Mouse (Mus musculus) neural tube, embryonic 11.5 days (tissue): Measurements from ENCODE around the gene Galnt2. TPM values are rescaled to one million over a fixed set of nuclear protein-coding genes. Genes with fewer than 3 reads are reported as not detected.

ENCODE experiments used
- ATAC-seq: fragments of 200-750 bp; cut with Nextera tagmentation; 2 replicates; pipeline ENCODE4 v1.8.0; 2017; ENCODE audit warnings: moderate number of reproducible peaks, mild to moderate bottlenecking, moderate TSS enrichment, moderate library complexity; ENCODE audit not compliant: insufficient read depth, low FRiP score, low TSS enrichment
- DNase-seq: peaks from one replicate; pipeline ENCODE4 v3.0.0-alpha.2; 2015; ENCODE audit warnings: low spot score
- H3K27ac ChIP-seq: fragments of 300-500 bp; sonication (generic); 2 replicates; pipeline ENCODE4 v1.5.1; 2014; ENCODE audit warnings: low read depth, mild to moderate bottlenecking, low read length
- H3K27me3 ChIP-seq: fragments of 300-500 bp; sonication (generic); 2 replicates; pipeline ENCODE4 v1.6.1; 2014; ENCODE audit warnings: mild to moderate bottlenecking, low read length, mixed read lengths; ENCODE audit not compliant: control insufficient read depth, insufficient read depth
- H3K36me3 ChIP-seq: fragments of 300-500 bp; sonication (generic); 2 replicates; pipeline ENCODE4 v1.6.1; 2014; ENCODE audit warnings: mild to moderate bottlenecking, low read length, moderate library complexity, mixed read lengths; ENCODE audit not compliant: control insufficient read depth, insufficient read depth
- H3K4me1 ChIP-seq: fragments of 300-500 bp; sonication (generic); 2 replicates; pipeline ENCODE4 v1.6.1; 2014; ENCODE audit warnings: low read length, mixed read lengths; ENCODE audit not compliant: control insufficient read depth, insufficient read depth
- H3K4me2 ChIP-seq: fragments of 300-500 bp; sonication (generic); 2 replicates; pipeline ENCODE4 v1.6.1; 2014; ENCODE audit warnings: low read depth, mild to moderate bottlenecking, moderate library complexity
- H3K4me3 ChIP-seq: fragments of 300-500 bp; sonication (generic); 2 replicates; pipeline ENCODE4 v1.5.1; 2014; ENCODE audit warnings: low read depth, low read length
- H3K9ac ChIP-seq: fragments of 300-500 bp; sonication (generic); 2 replicates; pipeline ENCODE4 v1.6.1; 2014; ENCODE audit warnings: mild to moderate bottlenecking, low read length
- H3K9me3 ChIP-seq: fragments of 300-500 bp; sonication (generic); 2 replicates; pipeline ENCODE4 v1.6.1; 2016; ENCODE audit warnings: low read length; ENCODE audit not compliant: control insufficient read depth
- WGBS: fragments of 180-500 bp; shearing (Covaris S2); extraction: QIAGEN DNeasy Blood & Tissue Kit; methylation state at CpG from one replicate; pipeline ENCODE4 v1.1.7; 2014; 5-methylcytosine and 5-hydroxymethylcytosine counted together
- polyA plus RNA-seq: library from polyadenylated mRNA; unstranded; fragments of >200 nt; fragmentation: Nextera tagmentation; extraction: Ambion mirVana; gene quantifications from 2 replicates; pipeline ENCODE4 v1.2.1, GENCODE M21; 2014

Gene Galnt2
- polyA plus RNA-seq, 1 experiment from 2014 or later, result 92.4 TPM

GRCm38 (mm10) chr8:124321227-124321840 is 90.1 kb downstream of the Galnt2 start:
- DNase-seq (no peak), ATAC-seq (no peak)
- H3K9ac ChIP-seq, result no peak overlapping the region
- H3K4me3 ChIP-seq, result no peak overlapping the region
- 74% methylated on average over 12 of the region's 12 CpGs for WGBS
- peaks cover 5% of the 10 kb centered on the region; the same call in 1 of the 2 replicates for H3K36me3 ChIP-seq
- H3K4me1 ChIP-seq, result no peaks in the 10 kb centered on the region
- no peaks in the 10 kb centered on the region for H3K9me3 ChIP-seq
- H3K27ac ChIP-seq, result no peak overlapping the region
- H3K27me3 ChIP-seq, result no peaks in the 10 kb centered on the region
- no peak overlapping the region for H3K4me2 ChIP-seq

- no peak overlapping the region for H3K27ac ChIP-seq
- no peaks in the 10 kb centered on the region for H3K4me1 ChIP-seq
- no peak for ATAC-seq
- H3K4me3 ChIP-seq, result no peak overlapping the region
- H3K4me2 ChIP-seq, result no peak overlapping the region
- WGBS, result 94% methylated on average over 14 of the region's 14 CpGs
- H3K9ac ChIP-seq, result no peak overlapping the region
- H3K27me3 ChIP-seq, result no peaks in the 10 kb centered on the region
- no peaks in the 10 kb centered on the region for H3K9me3 ChIP-seq
- no peak for DNase-seq
- H3K36me3 ChIP-seq, result peaks cover 5% of the 10 kb centered on the region; the same call in 1 of the 2 replicates
These were observed 92.2 kb downstream of the Galnt2 start for GRCm38 (mm10) chr8:124323356-124323755.

GRCm38 (mm10) chr8:124328259-124328658 is 97.1 kb downstream of the Galnt2 start:
- WGBS, result 87% methylated on average over 7 of the region's 7 CpGs
- no peak for DNase-seq
- ATAC-seq, result no peak
- no peak overlapping the region for H3K4me3 ChIP-seq
- no peaks in the 10 kb centered on the region for H3K4me1 ChIP-seq
- H3K36me3 ChIP-seq, result peaks cover 5% of the 10 kb centered on the region; the same call in 1 of the 2 replicates
- H3K9ac ChIP-seq, result no peak overlapping the region
- no peaks in the 10 kb centered on the region for H3K27me3 ChIP-seq
- H3K27ac ChIP-seq, result no peak overlapping the region
- no peak overlapping the region for H3K4me2 ChIP-seq
- H3K9me3 ChIP-seq, result no peaks in the 10 kb centered on the region

- DNase-seq (no peak), ATAC-seq (no peak)
- WGBS, result 71% methylated on average over 10 of the region's 10 CpGs
- Histone ChIP-seq H3K4me2 (no peak overlapping the region), H3K27me3 (no peaks in the 10 kb centered on the region), H3K9me3 (no peaks in the 10 kb centered on the region), H3K27ac (no peak overlapping the region), H3K36me3 (peaks cover 3% of the 10 kb centered on the region; the same call in 1 of the 2 replicates), H3K9ac (no peak overlapping the region), H3K4me1 (no peaks in the 10 kb centered on the region), H3K4me3 (no peak overlapping the region)
These were observed 98.5 kb downstream of the Galnt2 start for GRCm38 (mm10) chr8:124329690-124330089.

- ATAC-seq (no peak), DNase-seq (no peak)
- H3K27me3 ChIP-seq, result no peaks in the 10 kb centered on the region
- WGBS, result 66% methylated on average over 2 of the region's 3 CpGs
- no peaks in the 10 kb centered on the region; the same call in 1 of the 2 replicates for H3K36me3 ChIP-seq
- no peaks in the 10 kb centered on the region for H3K4me1 ChIP-seq
- no peak overlapping the region; the same call in 1 of the 2 replicates for H3K9ac ChIP-seq
- H3K4me3 ChIP-seq, result no peak overlapping the region
- no peak overlapping the region for H3K27ac ChIP-seq
- no peaks in the 10 kb centered on the region for H3K9me3 ChIP-seq
- no peak overlapping the region for H3K4me2 ChIP-seq
These were observed 99.2 kb downstream of the Galnt2 start for GRCm38 (mm10) chr8:124330433-124330832.

GRCm38 (mm10) chr8:124331094-124331493 is 99.9 kb downstream of the Galnt2 start:
- DNase-seq, result no peak
- H3K36me3 ChIP-seq, result no peaks in the 10 kb centered on the region; the same call in 1 of the 2 replicates
- WGBS, result 91% methylated on average over 3 of the region's 3 CpGs
- H3K9ac ChIP-seq, result no peak overlapping the region
- H3K9me3 ChIP-seq, result no peaks in the 10 kb centered on the region
- no peak for ATAC-seq
- H3K4me3 ChIP-seq, result no peak overlapping the region
- no peaks in the 10 kb centered on the region for H3K4me1 ChIP-seq
- H3K27ac ChIP-seq, result no peak overlapping the region
- no peaks in the 10 kb centered on the region for H3K27me3 ChIP-seq
- no peak overlapping the region for H3K4me2 ChIP-seq

GRCm38 (mm10) chr8:124331706-124332105 is 100.5 kb downstream of the Galnt2 start:
- WGBS, result 85% methylated on average over 11 of the region's 11 CpGs
- no peaks in the 10 kb centered on the region for H3K9me3 ChIP-seq
- DNase-seq (no peak), ATAC-seq (no peak)
- no peaks in the 10 kb centered on the region for H3K27me3 ChIP-seq
- no peak overlapping the region for H3K4me3 ChIP-seq
- no peaks in the 10 kb centered on the region for H3K4me1 ChIP-seq
- no peak overlapping the region for H3K9ac ChIP-seq
- no peak overlapping the region for H3K4me2 ChIP-seq
- no peak overlapping the region for H3K27ac ChIP-seq
- H3K36me3 ChIP-seq, result no peaks in the 10 kb centered on the region; the same call in 1 of the 2 replicates

GRCm38 (mm10) chr8:124336302-124336701 is 105.1 kb downstream of the Galnt2 start:
- H3K9ac ChIP-seq, result no peak overlapping the region
- 93% methylated on average over 13 of the region's 13 CpGs for WGBS

GRCm38 (mm10) chr8:124339742-124340141 is 108.6 kb downstream of the Galnt2 start:
- Histone ChIP-seq H3K27me3 (no peaks in the 10 kb centered on the region), H3K36me3 (peaks cover 11% of the 10 kb centered on the region), H3K27ac (no peak overlapping the region), H3K4me3 (no peak overlapping the region), H3K9ac (no peak overlapping the region), H3K9me3 (no peaks in the 10 kb centered on the region), H3K4me2 (no peak overlapping the region), H3K4me1 (peaks cover 3% of the 10 kb centered on the region; the same call in 1 of the 2 replicates)
- DNase-seq (no peak), ATAC-seq (no peak)
- WGBS, result 89% methylated on average over 3 of the region's 3 CpGs

More at GRCm38 (mm10) chr8:124336302-124336701, 105.1 kb downstream of the Galnt2 start:
- Histone ChIP-seq H3K36me3 (peaks cover 7% of the 10 kb centered on the region), H3K4me1 (peaks cover 3% of the 10 kb centered on the region; the same call in 1 of the 2 replicates), H3K27ac (no peak overlapping the region), H3K4me2 (no peak overlapping the region), H3K9me3 (no peaks in the 10 kb centered on the region), H3K27me3 (no peaks in the 10 kb centered on the region), H3K4me3 (no peak overlapping the region)
- ATAC-seq (no peak), DNase-seq (no peak)
